Mouse (Mus musculus): ENCODE measurements at regions not wholly inside any gene's neighbourhood (a gene's known extent, or its start where the extent isn't known, plus 50 kb on each side); places are given as distances from the start of the nearest gene placed in this dataset.

GRCm38 (mm10) chr5:118424764-118425568 is 135.5 kb upstream of the Med13l start:
- peak; percentile 97 for DNase-seq (ENCODE audit: inconsistent ontology term)

GRCm38 (mm10) chr5:118426673-118427072 is 133.8 kb upstream of the Med13l start:
- no peak for DNase-seq (ENCODE audit: inconsistent ontology term)

- no peak for DNase-seq (ENCODE audit: inconsistent ontology term)
Measured at GRCm38 (mm10) chr5:118428323-118429095, 132.0 kb upstream of the Med13l start.

- DNase-seq (ENCODE audit: inconsistent ontology term): no peak
Measured at GRCm38 (mm10) chr5:118433599-118433998, 126.9 kb upstream of the Med13l start.

- no peak for DNase-seq (ENCODE audit: inconsistent ontology term)
Measured at GRCm38 (mm10) chr5:118434718-118435555, 125.5 kb upstream of the Med13l start.

- no peak for DNase-seq (ENCODE audit: inconsistent ontology term)
Measured at GRCm38 (mm10) chr5:118435556-118435950, 124.9 kb upstream of the Med13l start.

GRCm38 (mm10) chr5:118436035-118436434 is 124.4 kb upstream of the Med13l start:
- no peak for DNase-seq (ENCODE audit: inconsistent ontology term)

- DNase-seq (ENCODE audit: inconsistent ontology term): no peak
Measured at GRCm38 (mm10) chr5:118436474-118437306, 123.8 kb upstream of the Med13l start.

GRCm38 (mm10) chr5:118437307-118437610 is 123.2 kb upstream of the Med13l start:
- DNase-seq (ENCODE audit: inconsistent ontology term): no peak

- peak; percentile 50 for DNase-seq (ENCODE audit: inconsistent ontology term)
Measured at GRCm38 (mm10) chr5:118438016-118438415, 122.5 kb upstream of the Med13l start.

- no peak for DNase-seq (ENCODE audit: inconsistent ontology term)
Measured at GRCm38 (mm10) chr5:118444538-118445251, 115.8 kb upstream of the Med13l start.

- DNase-seq (ENCODE audit: inconsistent ontology term): no peak
Measured at GRCm38 (mm10) chr5:118445252-118445987, 115.1 kb upstream of the Med13l start.

- no peak for DNase-seq (ENCODE audit: inconsistent ontology term)
Measured at GRCm38 (mm10) chr5:118445988-118446280, 114.5 kb upstream of the Med13l start.

- DNase-seq (ENCODE audit: inconsistent ontology term): no peak
Measured at GRCm38 (mm10) chr5:118446878-118447277, 113.6 kb upstream of the Med13l start.

GRCm38 (mm10) chr5:118447366-118447765 is 113.1 kb upstream of the Med13l start:
- no peak for DNase-seq (ENCODE audit: inconsistent ontology term)

GRCm38 (mm10) chr5:118448884-118449515 is 111.5 kb upstream of the Med13l start:
- peak; percentile 60 for DNase-seq (ENCODE audit: inconsistent ontology term)

- DNase-seq (ENCODE audit: inconsistent ontology term): no peak
Measured at GRCm38 (mm10) chr5:118449893-118450292, 110.6 kb upstream of the Med13l start.

GRCm38 (mm10) chr5:118452052-118452451 is 108.4 kb upstream of the Med13l start:
- DNase-seq (ENCODE audit: inconsistent ontology term): no peak

GRCm38 (mm10) chr5:118454096-118454495 is 106.4 kb upstream of the Med13l start:
- no peak for DNase-seq (ENCODE audit: inconsistent ontology term)

Data from Muller cell, postnatal 12 days (primary cell).